Mouse (Mus musculus): ENCODE measurements around the gene S100a16. TPM values are rescaled to one million over a fixed set of nuclear protein-coding genes. Genes with fewer than 3 reads are reported as not detected.

S100a16 gene
- polyA plus RNA-seq (2015; fragmentation: Nextera tagmentation; extraction: Ambion mirVana), result 321 and 322 TPM in 2 replicates

GRCm38 (mm10) chr3:90537141-90537904, at the start of gene S100a16:
Gene S100a16, plus strand, starts transcription at chr3:90537254.
- Histone ChIP-seq H3K9me3 (replicated peaks) (no peaks in the 10 kb centered on the region), H3K4me2 (replicated peaks) (peak within 1 kb of the TSS; percentile 41), H3K9ac (peak within 1 kb of the TSS; percentile 1; the same call in 1 of the 2 replicates), H3K4me3 (replicated peaks) (peak within 1 kb of the TSS; percentile 37), H3K36me3 (no peaks in the 10 kb centered on the region), H3K27me3 (no peaks in the 10 kb centered on the region), H3K4me1 (peaks cover 27% of the 10 kb centered on the region), H3K27ac (replicated peaks) (peak within 1 kb of the TSS; percentile 87)
- 38% methylated on average over 10 of the region's 10 CpGs for whole genome bisulfite sequencing
- ATAC-seq (ENCODE audit: insufficient number of reproducible peaks, low FRiP score, low TSS enrichment, low read depth), result peak; percentile 72; the same call in 1 of the 2 replicates

GRCm38 (mm10) chr3:90488576-90488975, 48.5 kb upstream of the S100a16 start:
- no peak for ATAC-seq (ENCODE audit: insufficient number of reproducible peaks, low FRiP score, low TSS enrichment, low read depth)
- Histone ChIP-seq H3K9me3 (replicated peaks) (no peaks in the 10 kb centered on the region), H3K36me3 (peaks cover 56% of the 10 kb centered on the region), H3K4me3 (replicated peaks) (no peak overlapping the region), H3K4me1 (peaks cover 10% of the 10 kb centered on the region; the same call in 1 of the 2 replicates), H3K27me3 (no peaks in the 10 kb centered on the region), H3K27ac (replicated peaks) (no peak overlapping the region), H3K4me2 (replicated peaks) (no peak overlapping the region), H3K9ac (no peak overlapping the region)
- 81% methylated on average over 6 of the region's 6 CpGs for WGBS

- Histone ChIP-seq H3K27ac (replicated peaks) (peak within 1 kb of the TSS; percentile 84), H3K9me3 (replicated peaks) (no peaks in the 10 kb centered on the region), H3K4me1 (peaks cover 10% of the 10 kb centered on the region; the same call in 1 of the 2 replicates), H3K4me3 (replicated peaks) (peak within 1 kb of the TSS; percentile 89), H3K4me2 (replicated peaks) (peak within 1 kb of the TSS; percentile 63), H3K9ac (peak within 1 kb of the TSS; percentile 80), H3K36me3 (peaks cover 40% of the 10 kb centered on the region), H3K27me3 (no peaks in the 10 kb centered on the region)
- ATAC-seq (ENCODE audit: insufficient number of reproducible peaks, low FRiP score, low TSS enrichment, low read depth), result peak; percentile 97
- under 1% methylated on average over 37 of the region's 37 CpGs for WGBS
Observed at GRCm38 (mm10) chr3:90490696-90491256, 46.3 kb upstream of the S100a16 start, which contains the start of gene Snapin. Gene Snapin, minus strand, starts transcription at chr3:90491033.

GRCm38 (mm10) chr3:90491350-90491749, 45.7 kb upstream of the S100a16 start:
- no peaks in the 10 kb centered on the region for H3K9me3 ChIP-seq (replicated peaks)
- WGBS, result 38% methylated on average over 2 of the region's 2 CpGs
- no peak overlapping the region for H3K27ac ChIP-seq (replicated peaks)
- ATAC-seq (ENCODE audit: insufficient number of reproducible peaks, low FRiP score, low TSS enrichment, low read depth), result no peak
- H3K4me2 ChIP-seq (replicated peaks), result no peak overlapping the region
- H3K27me3 ChIP-seq, result no peaks in the 10 kb centered on the region
- peaks cover 10% of the 10 kb centered on the region; the same call in 1 of the 2 replicates for H3K4me1 ChIP-seq
- peaks cover 40% of the 10 kb centered on the region for H3K36me3 ChIP-seq
- no peak overlapping the region for H3K9ac ChIP-seq
- no peak overlapping the region for H3K4me3 ChIP-seq (replicated peaks)

GRCm38 (mm10) chr3:90493831-90494540, 43.1 kb upstream of the S100a16 start:
- H3K4me3 ChIP-seq (replicated peaks), result no peak overlapping the region
- peaks cover 10% of the 10 kb centered on the region; the same call in 1 of the 2 replicates for H3K4me1 ChIP-seq
- H3K36me3 ChIP-seq, result peaks cover 43% of the 10 kb centered on the region
- H3K4me2 ChIP-seq (replicated peaks), result no peak overlapping the region
- no peak overlapping the region for H3K9ac ChIP-seq
- H3K9me3 ChIP-seq (replicated peaks), result no peaks in the 10 kb centered on the region
- no peaks in the 10 kb centered on the region for H3K27me3 ChIP-seq
- H3K27ac ChIP-seq (replicated peaks), result no peak overlapping the region
- ATAC-seq (ENCODE audit: insufficient number of reproducible peaks, low FRiP score, low TSS enrichment, low read depth), result no peak
- 62% methylated on average over 4 of the region's 4 CpGs for WGBS

- no peak overlapping the region for H3K9ac ChIP-seq
- no peak overlapping the region for H3K27ac ChIP-seq (replicated peaks)
- 86% methylated on average over 7 of the region's 7 CpGs for WGBS
- no peak for ATAC-seq (ENCODE audit: insufficient number of reproducible peaks, low FRiP score, low TSS enrichment, low read depth)
- H3K9me3 ChIP-seq (replicated peaks), result no peaks in the 10 kb centered on the region
- H3K4me3 ChIP-seq (replicated peaks), result no peak overlapping the region
- H3K36me3 ChIP-seq, result peaks cover 51% of the 10 kb centered on the region
- H3K27me3 ChIP-seq, result no peaks in the 10 kb centered on the region
- no peaks in the 10 kb centered on the region for H3K4me1 ChIP-seq
- no peak overlapping the region for H3K4me2 ChIP-seq (replicated peaks)
Observed at GRCm38 (mm10) chr3:90495850-90496525, 41.1 kb upstream of the S100a16 start.

GRCm38 (mm10) chr3:90497597-90497996, 39.5 kb upstream of the S100a16 start:
- no peak for ATAC-seq (ENCODE audit: insufficient number of reproducible peaks, low FRiP score, low TSS enrichment, low read depth)
- Histone ChIP-seq H3K9me3 (replicated peaks) (no peaks in the 10 kb centered on the region), H3K36me3 (peaks cover 67% of the 10 kb centered on the region), H3K4me1 (no peaks in the 10 kb centered on the region), H3K4me2 (replicated peaks) (no peak overlapping the region), H3K27ac (replicated peaks) (no peak overlapping the region), H3K9ac (no peak overlapping the region), H3K27me3 (no peaks in the 10 kb centered on the region), H3K4me3 (replicated peaks) (no peak overlapping the region)

- Histone ChIP-seq H3K9me3 (replicated peaks) (no peaks in the 10 kb centered on the region), H3K27me3 (no peaks in the 10 kb centered on the region), H3K27ac (replicated peaks) (no peak overlapping the region), H3K4me2 (replicated peaks) (no peak overlapping the region), H3K4me1 (peaks cover 11% of the 10 kb centered on the region), H3K36me3 (peaks cover 80% of the 10 kb centered on the region), H3K9ac (no peak overlapping the region), H3K4me3 (replicated peaks) (no peak overlapping the region)
- 82% methylated on average over 4 of the region's 4 CpGs for WGBS
- no peak for ATAC-seq (ENCODE audit: insufficient number of reproducible peaks, low FRiP score, low TSS enrichment, low read depth)
Observed at GRCm38 (mm10) chr3:90503444-90503843, 33.6 kb upstream of the S100a16 start.

- 88% methylated on average over 5 of the region's 5 CpGs for WGBS
- H3K36me3 ChIP-seq, result peaks cover 64% of the 10 kb centered on the region
- H3K4me3 ChIP-seq (replicated peaks), result no peak overlapping the region
- no peak for ATAC-seq (ENCODE audit: insufficient number of reproducible peaks, low FRiP score, low TSS enrichment, low read depth)
- H3K9me3 ChIP-seq (replicated peaks), result no peaks in the 10 kb centered on the region
- no peaks in the 10 kb centered on the region for H3K27me3 ChIP-seq
- peaks cover 11% of the 10 kb centered on the region for H3K4me1 ChIP-seq
- no peak overlapping the region for H3K27ac ChIP-seq (replicated peaks)
- H3K9ac ChIP-seq, result no peak overlapping the region
- no peak overlapping the region for H3K4me2 ChIP-seq (replicated peaks)
Observed at GRCm38 (mm10) chr3:90505216-90505615, 31.8 kb upstream of the S100a16 start.

- ATAC-seq (ENCODE audit: insufficient number of reproducible peaks, low FRiP score, low TSS enrichment, low read depth), result no peak
- Histone ChIP-seq H3K9me3 (replicated peaks) (no peaks in the 10 kb centered on the region), H3K27me3 (no peaks in the 10 kb centered on the region), H3K36me3 (peaks cover 56% of the 10 kb centered on the region), H3K4me2 (replicated peaks) (no peak overlapping the region), H3K9ac (no peak overlapping the region), H3K4me3 (replicated peaks) (no peak overlapping the region), H3K4me1 (peaks cover 11% of the 10 kb centered on the region), H3K27ac (replicated peaks) (no peak overlapping the region)
- WGBS, result 75% methylated on average over 3 of the region's 3 CpGs
Observed at GRCm38 (mm10) chr3:90506362-90506761, 30.7 kb upstream of the S100a16 start.

Data from embryonic facial prominence, embryonic 15.5 days (tissue).